ENCODE assay signal across 1 mouse cellular context in the genomic region with DNA sequence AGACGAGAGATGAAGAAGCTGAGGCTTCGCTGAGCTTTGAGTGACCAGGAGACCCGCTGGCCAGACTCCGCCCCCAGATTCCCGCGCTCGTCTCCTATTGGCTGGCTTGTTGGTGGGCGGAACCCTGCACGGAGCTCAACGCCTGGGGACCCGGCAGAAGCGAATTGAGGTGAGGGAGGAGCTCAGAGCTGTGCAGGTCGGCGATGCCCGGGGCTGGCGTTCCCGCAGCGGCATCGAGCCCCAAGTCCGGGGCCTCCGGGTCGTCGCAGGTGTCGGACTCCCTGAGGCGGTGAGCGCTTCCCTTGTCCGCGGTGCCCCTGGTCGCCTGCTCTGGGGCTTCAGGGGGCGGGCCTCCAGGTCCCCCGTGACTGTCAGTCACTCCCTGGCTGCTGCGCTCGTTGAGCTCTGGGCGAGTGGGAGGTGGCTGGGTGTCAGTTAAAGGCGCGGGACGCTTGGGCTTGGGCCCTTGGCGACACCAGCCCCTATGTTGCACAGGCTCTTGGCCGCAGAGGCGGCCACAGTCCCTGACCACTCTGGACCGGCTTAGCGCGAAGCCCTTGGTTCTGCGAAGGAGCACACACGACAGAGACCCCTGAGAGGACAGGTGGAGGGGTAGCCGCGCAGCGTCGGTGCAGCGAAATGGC.
TF ChIP-seq lines count a peak whose summit lies in the region.

Zfp638 (plus strand) TSS at position 156 of the 644 bp plus-strand sequence.

TF ChIP-seq in CH12.LX, 34 proteins besides CTCF, POLR2A, EP300 and RAD21 (continued from another document):
- TF ChIP-seq MYC (IDR thresholded peaks at IDR 0.05; ENCODE audit: low read depth, low read length) (no peak), MAZ (IDR thresholded peaks at IDR 0.05; ENCODE audit: low read depth, low read length) (no peak), MEF2A (IDR thresholded peaks at IDR 0.05; ENCODE audit: borderline replicate concordance, low read depth, low read length) (no peak), ZKSCAN1 (IDR thresholded peaks at IDR 0.05; ENCODE audit: borderline replicate concordance, low read depth, low read length) (no peak), GABPA (IDR thresholded peaks at IDR 0.05; ENCODE audit: insufficient replicate concordance, low read depth, low read length) (no peak), SIN3A (IDR thresholded peaks at IDR 0.05; ENCODE audit: low read length) (no peak), USF2 (conservative IDR thresholded peaks at IDR 0.05; ENCODE audit: low read depth, low read length) (no peak), MAX (IDR thresholded peaks at IDR 0.05; ENCODE audit: low read length) (peak; percentile 86), NRF1 (IDR thresholded peaks at IDR 0.05; ENCODE audit: low read depth, low read length) (no peak), UBTF (IDR thresholded peaks at IDR 0.05; ENCODE audit: low read depth, low read length) (no peak), ELF1 (IDR thresholded peaks at IDR 0.05; ENCODE audit: low read depth, low read length) (0 out of 2 replicates have a peak, but pooled peaks have one; percentile 38), TCF12 (IDR thresholded peaks at IDR 0.05; ENCODE audit: low read depth, low read length) (0 out of 2 replicates have a peak, but pooled peaks have one; percentile 11)
